Mouse (Mus musculus) heart, embryonic 10.5 days (tissue): ENCODE measurements around the gene Ubtf. TPM values are rescaled to one million over a fixed set of nuclear protein-coding genes. Genes with fewer than 3 reads are reported as not detected.

Source experiments
- polyA plus RNA-seq: library from polyadenylated mRNA; unstranded; fragments of >200 nt; fragmentation: Nextera tagmentation; extraction: Ambion mirVana; gene quantifications from 2 replicates; pipeline ENCODE4 v1.2.1, GENCODE M21; 2016

The Ubtf gene
- polyA plus RNA-seq, 1 experiment from 2014 or later, result 75.4 TPM

Other genes starting within 250 kb of the Ubtf start
- gene Mpp2, start 231.2 kb downstream of the Ubtf start, polyA plus RNA-seq, result 19.0 and 20.1 TPM in 2 replicates
- gene Ppy, start 218.4 kb downstream of the Ubtf start, polyA plus RNA-seq, result not detected in 2 replicates
- 3.0 TPM in 1 of 2 replicates, not detected in the other for gene Pyy, start 211.9 kb downstream of the Ubtf start, polyA plus RNA-seq
- gene Nags, start 174.2 kb downstream of the Ubtf start, polyA plus RNA-seq, result 0.25 and 1.3 TPM in 2 replicates
- 40.8 and 44.6 TPM in 2 replicates for gene Tmem101, start 163.3 kb downstream of the Ubtf start, polyA plus RNA-seq
- gene Lsm12, start 134.4 kb downstream of the Ubtf start, polyA plus RNA-seq, result 90.9 and 108 TPM in 2 replicates
- gene G6pc3, start 130.1 kb downstream of the Ubtf start, polyA plus RNA-seq, result 35.0 and 40.9 TPM in 2 replicates
- gene Hdac5, start 89.6 kb downstream of the Ubtf start, polyA plus RNA-seq, result 84.9 and 103 TPM in 2 replicates
- 16.5 and 19.4 TPM in 2 replicates for gene BC030867, start 70.9 kb downstream of the Ubtf start, polyA plus RNA-seq
- gene Asb16, start 51.0 kb downstream of the Ubtf start, polyA plus RNA-seq, result 0.06 and 0.08 TPM in 2 replicates
- gene Tmub2, start 34.8 kb downstream of the Ubtf start, polyA plus RNA-seq, result 40.1 and 41.8 TPM in 2 replicates
- 9.1 and 14.3 TPM in 2 replicates for gene Atxn7l3, start 23.1 kb downstream of the Ubtf start, polyA plus RNA-seq
- 88.9 and 128 TPM in 2 replicates for gene Slc4a1, start 46.5 kb upstream of the Ubtf start, polyA plus RNA-seq
- gene Rundc3a, start 73.7 kb upstream of the Ubtf start, polyA plus RNA-seq, result 0.74 and 1.8 TPM in 2 replicates
- gene Slc25a39, start 88.2 kb upstream of the Ubtf start, polyA plus RNA-seq, result 313 and 314 TPM in 2 replicates
- gene Grn, start 110.6 kb upstream of the Ubtf start, polyA plus RNA-seq, result 109 and 151 TPM in 2 replicates
- gene Fam171a2, start 127.9 kb upstream of the Ubtf start, polyA plus RNA-seq, result 1.7 and 3.6 TPM in 2 replicates
- 13.2 and 19.5 TPM in 2 replicates for gene Itga2b, start 150.4 kb upstream of the Ubtf start, polyA plus RNA-seq
- gene Gpatch8, start 236.7 kb upstream of the Ubtf start, polyA plus RNA-seq, result 45.7 and 47.0 TPM in 2 replicates